Mouse (Mus musculus) layer of hippocampus, adult 18-20 months (tissue): ENCODE data around the gene Fcrlb. TPM values are rescaled to one million over a fixed set of nuclear protein-coding genes. Genes with fewer than 3 reads are reported as not detected.
A peak's percentile ranks its signal among the peaks of the same experiment; 100 is the strongest.

Experiments used
- DNase-seq, 2 experiments: peaks; one replicate each; pipeline ENCODE4 v3.0.0; 2022; ENCODE audit warnings: low spot score in 2 of 2
- total RNA-seq, 2 experiments: library from RNA; stranded (reverse); gene quantifications; 2 replicates each; pipeline ENCODE4 v1.2.3; 2021

The Fcrlb gene
- total RNA-seq, 2 experiments from 2014 or later: 0.25 to 0.33 TPM

DNA sequence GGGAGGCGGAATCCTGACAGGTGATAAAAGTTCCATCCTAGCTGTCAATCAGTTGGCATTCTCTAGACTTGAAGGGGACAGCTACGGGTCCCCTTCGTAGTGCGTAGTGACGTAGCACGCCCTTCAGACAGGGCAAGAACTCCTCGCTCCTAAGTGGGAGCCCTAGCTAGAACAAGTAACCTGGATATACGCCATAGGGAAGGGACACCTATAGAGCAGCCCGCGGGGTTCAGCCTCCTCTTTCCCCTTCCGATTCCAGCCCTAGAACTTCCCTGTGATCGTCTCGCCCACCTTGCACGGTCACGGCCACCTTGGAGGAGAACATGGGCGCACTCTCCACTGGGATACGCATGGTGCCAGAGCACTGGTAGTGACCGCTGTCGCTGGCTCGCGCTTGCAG lies 4.4 kb downstream of the Fcrlb start:
- DNase-seq: no peak

DNA sequence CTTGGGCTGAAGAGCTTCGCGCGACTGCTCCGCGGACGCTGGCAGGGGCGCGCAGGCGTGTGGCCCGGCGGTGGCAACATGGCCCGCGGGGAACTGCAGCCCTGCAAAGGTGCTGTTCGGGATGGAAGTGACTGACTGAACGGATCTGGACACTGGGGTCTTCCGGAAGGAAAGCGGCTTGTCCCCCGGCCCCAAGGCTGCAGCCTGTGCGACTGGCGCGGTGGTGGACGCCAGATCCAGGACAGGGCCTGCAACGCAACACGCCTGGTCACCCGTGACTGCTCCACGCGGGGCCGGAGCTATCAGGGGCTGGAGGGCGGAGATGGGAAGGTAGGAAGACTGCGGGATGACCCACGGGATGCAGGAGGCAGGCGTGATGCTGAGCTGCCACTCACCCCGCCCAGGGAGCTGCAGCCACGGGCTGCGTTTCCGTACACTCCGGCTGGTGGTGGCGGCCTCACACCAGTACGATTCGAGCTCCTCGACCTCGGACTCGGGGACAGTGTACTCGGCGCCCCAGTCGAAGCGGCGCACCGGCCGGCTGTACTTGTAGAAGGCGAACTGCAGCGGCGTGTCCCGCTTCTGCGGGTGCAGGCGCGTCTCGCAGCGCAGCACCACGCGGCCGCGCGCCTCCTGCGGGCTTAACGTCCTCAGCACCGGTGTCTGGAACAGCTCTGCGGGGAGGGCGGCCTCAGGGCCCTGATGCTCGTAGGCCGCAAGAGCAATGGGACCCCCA lies 5.1 kb downstream of the Fcrlb start:
- DNase-seq: peak in 1 of 2 experiments; percentile 30

DNA sequence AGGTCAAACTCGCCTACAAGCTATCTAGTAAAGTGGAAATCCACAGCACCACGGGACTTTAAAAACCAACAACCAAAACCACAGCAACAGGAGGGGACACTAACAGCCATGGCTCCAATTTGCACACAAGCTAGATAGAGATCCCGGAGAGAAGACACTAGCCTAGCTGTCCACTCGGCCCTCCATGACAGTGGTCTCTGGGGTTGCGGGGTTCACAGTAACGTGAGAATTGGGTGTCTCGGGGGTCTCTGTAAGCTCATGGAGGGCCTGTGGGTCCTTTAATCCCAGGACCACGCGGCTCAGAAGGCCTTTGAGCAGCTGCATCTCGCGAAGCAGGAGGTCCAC lies 5.7 kb downstream of the Fcrlb start:
- no peak for DNase-seq

DNA sequence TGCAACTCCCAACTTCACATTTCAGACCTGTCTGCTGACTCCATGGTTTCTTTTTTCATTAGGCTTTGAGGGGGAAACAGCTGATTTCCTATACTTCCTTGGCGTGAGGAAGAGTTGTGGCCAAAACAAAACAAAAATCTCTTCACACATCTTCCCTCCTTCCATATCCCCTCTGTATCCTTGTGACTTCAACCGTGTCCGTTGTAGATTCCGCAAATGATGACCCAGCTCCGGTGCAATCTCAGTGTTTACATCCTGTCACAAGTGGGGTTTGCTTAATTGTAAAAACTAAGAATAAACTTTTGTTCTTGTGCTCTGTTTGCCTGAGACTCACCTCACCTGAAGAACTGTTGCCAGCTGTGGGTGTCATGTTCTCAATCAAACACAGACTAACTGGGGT lies 9.3 kb downstream of the Fcrlb start:
- DNase-seq: no peak

DNA sequence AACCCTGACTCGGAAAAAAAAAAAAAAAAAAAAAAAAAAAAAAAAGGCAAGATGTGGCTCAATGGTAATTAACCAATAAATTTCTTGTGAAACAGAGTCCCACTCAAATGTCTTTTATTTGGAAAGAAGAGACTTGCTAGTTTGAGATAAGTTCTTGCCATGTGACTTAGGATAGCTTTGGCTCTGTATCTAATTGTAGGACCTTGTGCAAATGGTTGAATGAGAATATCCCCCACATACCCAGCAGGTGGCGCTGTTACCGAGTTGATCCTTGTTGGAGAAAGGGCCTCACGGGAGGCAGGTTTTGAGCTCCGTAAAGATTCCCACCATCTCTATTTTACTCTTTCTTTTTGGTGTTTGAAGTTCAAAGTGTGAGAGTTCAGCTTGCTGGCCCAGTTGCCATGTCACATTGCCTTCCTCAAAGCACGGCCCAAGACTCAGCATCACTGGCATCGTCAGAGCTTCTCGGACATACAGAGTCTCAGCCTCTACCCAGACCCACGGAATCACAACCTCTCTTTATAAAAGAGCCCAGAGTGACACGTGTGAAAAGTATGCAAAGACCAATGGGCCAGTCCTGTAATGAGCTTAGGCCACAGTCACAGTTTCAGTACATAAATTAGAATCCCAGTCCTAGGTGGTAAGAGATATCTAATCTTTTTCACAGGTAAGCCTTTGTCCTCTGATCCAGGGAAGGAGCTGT lies 11.1 kb downstream of the Fcrlb start:
- peak; percentile 61 to 88 for DNase-seq

DNA sequence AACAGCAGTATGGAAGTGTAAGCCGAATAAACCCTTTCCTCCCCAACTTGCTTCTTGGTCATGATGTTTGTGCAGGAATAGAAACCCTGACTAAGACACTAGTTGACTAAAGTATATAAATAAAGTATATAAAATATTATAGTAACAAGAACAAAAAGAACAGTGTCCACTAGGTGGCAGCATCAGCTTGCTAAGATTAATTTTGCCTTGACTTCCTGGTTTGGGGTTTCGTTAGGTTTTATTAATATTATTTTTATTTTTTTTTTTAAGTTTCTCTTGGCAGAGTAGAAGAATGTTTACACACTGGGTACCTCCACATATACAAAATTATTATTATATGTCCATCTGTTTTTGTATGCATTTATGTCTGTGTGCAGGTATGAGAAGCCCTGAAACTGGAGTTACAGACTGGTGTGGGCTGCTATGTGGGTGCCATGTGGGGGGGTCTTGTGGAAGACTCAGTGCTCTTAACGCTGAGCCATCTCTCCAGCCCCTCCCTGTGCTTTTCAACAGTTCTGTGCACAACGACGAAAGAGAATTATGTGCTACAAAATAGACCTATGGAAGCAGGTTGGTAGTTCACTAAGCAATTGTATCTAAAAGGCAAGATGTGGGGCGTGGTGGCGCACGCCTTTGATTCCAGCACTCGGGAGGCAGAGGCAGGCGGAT lies 11.8 kb downstream of the Fcrlb start:
- DNase-seq: peak in 1 of 2 experiments; percentile 83

DNA sequence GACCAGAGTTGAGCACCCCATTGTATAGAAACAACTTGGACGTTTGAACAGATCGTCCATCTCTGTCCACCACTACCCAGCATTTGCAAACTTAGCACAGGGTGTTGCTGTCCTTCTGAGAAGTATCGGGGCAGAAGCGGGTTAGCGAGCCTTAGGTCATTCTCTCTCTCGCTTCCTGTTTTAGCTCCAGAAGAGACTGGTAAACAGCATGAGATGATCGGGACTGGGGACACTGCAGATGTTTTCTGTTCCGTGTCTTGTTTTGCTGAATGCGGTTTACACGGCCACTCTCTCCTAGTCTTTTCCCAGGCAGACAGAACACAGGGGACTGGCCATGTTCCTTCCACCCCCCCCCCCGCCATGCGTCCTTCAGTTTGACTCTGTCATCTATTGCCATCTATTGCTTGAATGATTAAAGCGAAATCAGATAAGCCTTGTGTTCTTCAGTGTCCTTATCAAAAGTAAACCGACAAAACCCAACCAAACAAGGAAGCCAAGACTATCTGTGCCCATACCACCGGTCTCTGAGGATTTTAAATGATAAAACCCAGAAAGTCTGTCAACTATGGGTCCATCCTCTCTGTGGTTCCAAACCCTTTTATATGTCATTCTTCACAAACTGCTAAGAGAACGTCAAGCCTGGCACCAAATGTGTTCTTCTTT lies 14.2 kb downstream of the Fcrlb start:
- no peak for DNase-seq

DNA sequence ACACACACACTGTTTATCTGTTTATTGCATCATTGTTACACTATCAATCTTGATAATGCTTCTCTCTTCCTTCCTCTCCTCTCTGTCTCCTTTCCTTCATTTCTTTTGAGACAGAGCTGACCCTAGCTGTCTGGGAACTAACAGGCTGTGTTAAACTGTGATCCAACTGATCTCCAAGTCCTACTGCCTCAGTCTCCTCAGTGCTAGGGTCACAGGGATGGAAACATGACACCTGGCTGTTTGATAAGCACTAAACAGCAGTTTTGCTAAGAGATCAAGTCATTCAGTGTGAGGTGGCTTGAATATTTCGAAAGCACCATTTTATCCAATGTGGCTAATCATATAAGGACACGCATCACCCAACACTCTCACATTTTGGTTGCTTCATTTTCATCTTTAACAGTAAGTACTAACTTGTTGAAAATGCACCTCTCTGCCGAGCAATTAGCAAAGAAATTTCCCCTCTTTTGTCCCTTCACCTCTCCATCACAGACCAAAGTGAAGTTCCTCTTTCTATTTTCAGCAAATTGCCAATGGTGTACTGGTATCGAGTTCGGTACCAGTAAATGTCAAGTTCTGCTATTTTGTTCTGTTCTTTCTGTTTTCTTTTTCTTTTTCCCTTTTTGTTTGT lies 16.0 kb downstream of the Fcrlb start:
- DNase-seq: no peak

DNA sequence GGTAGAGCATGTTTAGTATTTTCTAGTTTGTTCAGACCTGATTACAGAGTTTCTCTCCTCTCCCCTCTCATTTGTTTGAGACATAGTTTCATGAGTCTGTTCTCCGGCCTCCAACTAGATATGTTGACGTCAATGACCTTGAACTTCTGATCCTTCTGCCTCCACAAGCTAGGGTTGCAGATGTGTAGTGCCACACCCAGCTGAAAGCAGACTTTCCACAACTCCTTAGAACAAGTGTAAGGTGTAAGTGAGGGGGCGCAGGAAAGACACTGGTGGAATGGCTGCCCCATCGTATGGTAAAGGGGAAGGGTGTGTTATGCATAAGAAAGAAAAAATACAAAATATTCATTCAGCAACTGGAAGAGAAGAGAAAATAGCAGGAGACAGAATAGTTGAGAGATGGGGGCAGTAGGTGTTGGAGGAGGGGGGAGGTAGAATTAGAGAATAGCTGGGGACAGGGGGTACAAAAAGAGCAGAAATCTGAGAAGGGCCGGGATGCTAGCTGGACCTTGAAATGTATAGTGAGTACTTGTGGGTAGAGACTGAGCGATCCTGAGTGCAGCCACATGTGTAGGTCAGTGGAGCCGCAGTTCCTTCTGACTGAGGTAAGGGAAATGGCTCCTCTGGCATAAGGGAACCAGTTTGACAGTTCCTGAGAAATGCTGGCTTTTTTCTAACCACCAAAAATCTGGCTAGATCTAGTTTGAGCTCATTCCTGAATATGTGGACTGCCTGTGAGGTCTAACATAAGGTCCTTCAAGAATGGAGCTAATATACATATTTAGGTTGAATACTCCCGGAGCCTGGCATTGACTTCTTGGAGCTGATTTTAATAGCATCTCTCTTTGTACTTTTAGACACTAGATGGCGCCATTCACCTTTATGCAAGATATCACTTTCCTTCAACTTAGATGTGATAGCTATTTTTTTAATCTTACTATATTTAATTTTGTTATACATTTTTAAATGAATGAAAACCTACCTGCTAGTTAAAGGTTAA lies 17.8 kb downstream of the Fcrlb start:
- peak in 1 of 2 experiments; percentile 65 for DNase-seq

DNA sequence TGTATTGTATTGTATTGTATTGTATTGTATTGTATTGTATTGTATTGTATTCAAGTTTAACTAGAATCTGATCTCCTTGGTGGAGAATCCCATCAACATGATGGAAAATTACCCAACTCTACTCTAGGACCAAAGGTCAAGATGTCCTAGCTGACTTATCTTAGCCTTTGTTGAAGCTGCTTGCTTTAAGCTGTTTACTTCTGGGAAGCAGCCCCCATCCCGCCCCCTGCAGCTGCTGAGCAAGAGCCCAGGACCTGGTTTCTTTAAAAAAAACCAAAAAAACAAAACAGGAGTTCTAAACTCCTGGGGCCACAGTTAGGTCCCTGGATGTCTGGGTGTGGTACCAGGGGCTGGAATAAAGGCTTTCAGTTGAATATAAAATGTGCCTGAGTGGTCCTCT lies 20.5 kb downstream of the Fcrlb start:
- no peak for DNase-seq

DNA sequence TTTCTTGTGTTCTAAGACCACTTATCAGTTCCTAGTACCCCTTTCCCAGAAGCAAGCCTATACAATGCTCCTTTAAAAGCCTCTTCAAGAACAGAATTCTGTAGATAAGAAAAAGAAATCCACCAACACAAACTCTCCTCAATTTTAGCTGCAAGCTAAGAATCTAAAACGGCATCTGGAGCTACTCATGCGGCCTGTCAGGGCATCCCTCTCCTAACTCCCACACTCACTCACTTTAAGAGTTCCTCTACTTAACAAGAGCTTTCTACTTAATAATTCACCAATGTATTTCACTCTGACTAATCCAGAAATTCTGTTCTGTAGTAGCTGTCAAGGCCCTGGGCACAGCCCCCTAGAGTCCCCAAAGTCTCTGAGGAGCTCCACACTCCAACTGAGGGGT lies 21.1 kb downstream of the Fcrlb start:
- no peak for DNase-seq

DNA sequence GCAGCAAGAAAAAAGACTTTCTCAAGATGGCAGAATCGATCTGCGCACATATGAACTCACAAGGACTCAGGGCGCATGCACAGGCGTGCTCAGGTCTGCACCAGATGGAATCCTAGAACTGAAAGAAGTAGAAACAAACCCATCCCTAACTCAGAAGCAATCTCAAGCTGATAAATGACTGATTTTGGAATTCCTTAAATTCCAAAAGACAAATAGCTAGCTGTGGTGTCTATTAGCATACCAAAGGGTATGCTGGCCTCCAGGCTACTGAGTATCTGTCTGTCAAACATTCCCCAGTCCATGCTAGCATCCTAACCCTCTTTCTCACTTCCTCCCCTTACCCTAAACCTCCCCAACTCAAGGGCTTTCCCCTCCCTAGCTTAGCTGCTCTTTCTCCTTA lies 23.4 kb downstream of the Fcrlb start:
- no peak for DNase-seq

DNA sequence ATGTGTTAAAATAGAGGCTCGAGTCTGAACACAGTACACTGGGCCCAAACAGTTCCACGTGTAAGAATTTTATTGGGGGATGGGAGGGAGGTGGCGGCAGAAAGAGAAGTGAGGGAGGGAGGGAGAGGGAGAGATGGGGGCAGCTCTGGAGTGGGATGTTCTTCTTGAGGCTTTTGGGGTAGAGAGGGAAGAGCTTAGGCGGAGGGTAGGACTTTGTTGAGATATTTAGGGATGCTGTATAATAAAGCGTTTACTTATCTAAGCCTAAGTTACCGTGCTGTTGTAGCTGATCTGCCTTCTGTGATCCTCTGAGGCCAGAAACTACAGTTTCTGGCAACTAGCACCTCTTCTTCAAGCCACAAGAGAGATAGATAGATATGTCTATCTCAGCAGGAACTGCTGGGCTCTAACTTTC lies 26.7 kb downstream of the Fcrlb start:
- DNase-seq: no peak

DNA sequence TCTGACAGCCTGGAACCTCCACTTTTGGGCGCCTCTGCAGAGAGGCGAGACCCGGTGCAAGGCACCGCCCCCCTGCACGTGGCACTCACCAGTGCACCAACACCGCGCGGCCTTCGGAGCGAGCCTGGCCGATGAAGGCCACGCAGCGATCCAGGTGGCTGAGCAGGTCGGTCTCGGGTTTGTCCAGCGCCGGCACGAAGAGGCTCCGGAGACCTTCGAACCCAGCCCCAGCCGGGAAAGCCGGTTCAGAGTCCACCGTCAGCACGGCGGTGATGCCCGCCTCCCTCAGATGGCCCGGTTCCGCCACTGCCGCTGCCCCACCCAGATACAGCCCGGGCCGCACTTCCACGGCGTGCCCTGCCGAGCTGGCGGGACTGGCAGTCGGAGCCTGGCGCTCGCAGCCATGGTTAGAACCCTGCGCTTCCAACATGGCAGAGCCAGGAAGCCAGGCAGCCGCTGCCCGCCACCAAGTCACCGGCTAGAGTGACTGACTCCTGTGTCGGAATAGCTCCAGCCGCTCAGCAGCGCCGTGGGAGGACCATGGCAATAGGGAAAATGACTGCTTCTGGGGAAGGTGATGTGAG lies 27.7 kb downstream of the Fcrlb start, which contains the start of the genes Gm26620 and Dusp12:
Gm26620 (plus strand) TSS at position 88 of the 584 bp plus-strand sequence.
Dusp12 (minus strand) TSS at position 563 of the 584 bp plus-strand sequence.
- peak; percentile 86 to 95 for DNase-seq

DNA sequence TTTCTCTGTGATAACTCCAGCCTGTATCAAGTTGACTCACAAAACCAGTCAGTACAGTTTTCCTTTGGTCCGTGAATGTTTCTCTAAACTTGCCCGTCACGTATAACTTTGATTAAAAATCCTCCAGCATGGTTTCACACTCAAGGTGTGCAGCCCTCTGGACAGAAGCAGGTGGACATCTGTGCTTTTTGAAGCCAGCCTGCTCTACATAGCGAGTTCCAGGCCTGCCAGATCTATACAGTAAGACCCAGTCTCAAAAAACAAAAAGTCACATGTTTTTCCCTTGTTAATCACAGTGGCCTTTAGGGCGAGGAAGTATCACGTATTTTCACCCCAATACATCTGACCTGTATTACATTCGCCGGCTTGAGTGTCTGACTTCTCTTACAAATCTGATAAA lies 28.4 kb downstream of the Fcrlb start:
- DNase-seq: no peak

DNA sequence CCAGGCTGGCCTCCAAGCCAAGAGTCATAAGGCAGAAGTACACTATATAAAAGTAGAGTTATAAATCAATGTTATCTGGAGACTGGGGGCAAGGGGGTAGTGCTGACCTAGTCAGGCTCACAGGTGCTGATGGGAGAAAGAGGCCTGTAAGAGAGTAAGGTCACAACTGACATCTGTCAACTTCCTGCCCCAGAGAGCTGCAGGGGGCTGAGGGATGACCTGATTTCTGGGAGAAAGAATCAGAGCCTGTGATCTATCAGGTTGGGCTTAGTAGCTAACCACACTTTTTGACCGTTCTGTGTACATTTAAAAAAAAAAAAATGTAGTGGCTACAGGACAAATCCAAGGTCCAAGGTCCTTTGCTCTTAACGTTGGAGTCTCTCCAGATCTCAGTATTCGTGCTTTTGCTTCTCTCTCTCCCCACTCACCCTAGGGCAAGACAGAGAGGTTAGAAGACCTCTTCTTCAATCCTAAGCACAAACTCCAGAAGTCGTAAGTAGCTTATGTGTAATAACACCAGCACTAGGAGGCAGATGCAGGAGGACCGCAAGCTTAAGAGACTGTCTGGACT lies 29.7 kb downstream of the Fcrlb start:
- no peak for DNase-seq

DNA sequence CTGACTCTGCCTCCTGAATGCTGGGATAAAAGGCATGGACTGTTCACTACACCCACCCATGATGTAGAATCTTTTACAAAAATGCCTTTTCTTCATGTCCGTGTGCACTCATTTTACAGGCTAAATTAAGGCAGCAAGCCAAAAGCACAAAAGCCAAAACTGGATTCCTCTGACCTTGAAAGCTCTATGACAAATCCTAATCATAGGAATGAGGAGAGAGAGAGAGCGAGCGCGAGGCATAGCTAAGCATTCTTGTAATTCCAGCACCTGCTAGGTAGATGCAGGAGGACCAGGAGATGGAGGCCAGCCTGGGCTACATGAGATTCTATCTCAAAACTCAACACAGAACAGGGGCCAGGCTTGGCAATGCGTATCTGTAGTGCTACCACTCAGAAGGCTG lies 35.8 kb downstream of the Fcrlb start:
- no peak for DNase-seq

DNA sequence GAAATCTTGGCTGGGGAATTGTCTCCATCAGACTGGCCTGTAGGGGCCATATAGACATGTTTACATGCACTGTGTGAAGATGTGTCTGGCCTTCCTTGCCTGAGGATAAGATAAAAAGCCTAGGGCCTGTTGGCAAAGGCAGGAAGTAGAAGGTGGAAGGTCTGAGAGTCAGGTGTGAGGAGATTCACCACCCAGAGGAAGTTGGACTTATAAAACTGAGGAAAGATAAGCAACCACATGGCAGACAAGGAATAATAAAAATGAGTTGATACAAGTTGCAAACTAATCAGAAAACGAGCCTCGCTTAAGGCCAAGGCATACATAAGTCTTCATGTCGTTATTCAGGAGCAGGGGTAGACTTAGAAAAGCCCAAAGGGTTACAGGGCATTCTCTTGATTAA lies 37.1 kb downstream of the Fcrlb start:
- DNase-seq: no peak

DNA sequence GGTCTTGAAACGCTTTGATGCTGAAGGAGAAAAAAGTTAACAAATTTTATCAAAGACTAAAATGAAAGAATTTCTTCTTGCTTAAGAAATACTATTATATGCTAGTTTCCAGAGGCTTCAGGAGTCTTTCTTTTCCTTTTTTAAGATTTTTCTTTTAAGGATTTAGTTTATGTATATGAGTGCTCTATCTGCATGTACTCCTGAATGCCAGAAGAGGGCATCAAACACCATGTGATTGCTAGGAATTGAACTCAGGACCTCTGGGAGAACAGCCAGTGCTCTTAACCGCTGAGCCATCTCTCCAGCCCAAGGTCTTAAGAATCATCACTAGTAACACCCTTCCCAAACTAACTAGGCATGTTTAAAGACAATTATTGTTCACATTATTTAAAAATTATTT lies 40.8 kb downstream of the Fcrlb start:
- no peak for DNase-seq
